Mouse (Mus musculus) small intestine, adult 2 months (tissue): Measurements from ENCODE around the gene Fam89b. TPM values are rescaled to one million over a fixed set of nuclear protein-coding genes. Genes with fewer than 3 reads are reported as not detected.

Source experiments
- H3K27ac ChIP-seq: fragments of 200-500 bp; 2 replicates; pipeline ENCODE4 v1.5.1; 2012; ENCODE audit warnings: low read depth, low read length, control low read depth, inconsistent platforms; ENCODE audit not compliant: insufficient read depth
- H3K27me3 ChIP-seq: fragments of 200-500 bp; 2 replicates; pipeline ENCODE4 v1.6.1; 2012; ENCODE audit warnings: mild to moderate bottlenecking, moderate library complexity, low read length, inconsistent platforms; ENCODE audit not compliant: control insufficient read depth, insufficient read depth
- H3K36me3 ChIP-seq: fragments of 200-500 bp; 2 replicates; pipeline ENCODE4 v1.6.1; 2012; ENCODE audit warnings: mild to moderate bottlenecking, low read length, control low read depth, inconsistent platforms; ENCODE audit not compliant: control insufficient read depth, insufficient read depth
- H3K4me1 ChIP-seq: fragments of 200-500 bp; 2 replicates; pipeline ENCODE4 v1.6.1; 2012; ENCODE audit warnings: low read length, inconsistent platforms, mixed read lengths; ENCODE audit not compliant: control insufficient read depth, insufficient read depth, insufficient read length
- H3K4me3 ChIP-seq: fragments of 200-500 bp; 2 replicates; pipeline ENCODE4 v1.5.1; 2012; ENCODE audit warnings: low read depth, mild to moderate bottlenecking, control low read depth, inconsistent platforms, low read length, moderate library complexity
- CTCF ChIP-seq: fragments of 200-500 bp; IDR thresholded peaks from 2 replicates; pipeline ENCODE4 v1.5.1; 2012; ENCODE audit warnings: low read depth, mild to moderate bottlenecking, control low read depth, inconsistent platforms, low read length, moderate library complexity, mixed read lengths; ENCODE audit not compliant: insufficient replicate concordance, insufficient read length; ENCODE audit errors: extremely low read depth
- POLR2A ChIP-seq: fragments of 200-500 bp; IDR thresholded peaks from 2 replicates; pipeline ENCODE4 v1.6.1; 2012; ENCODE audit warnings: low read depth, mild to moderate bottlenecking, control low read depth, inconsistent platforms, low read length, moderate library complexity
- WGBS: fragments of 180-500 bp; shearing (Covaris S2); methylation state at CpG from one replicate; pipeline ENCODE4 v1.1.7; 2018; 5-methylcytosine and 5-hydroxymethylcytosine counted together
- polyA plus RNA-seq: library from polyadenylated mRNA; depleted of rRNA; stranded (reverse); fragments of >200 nt; gene quantifications from 2 replicates; pipeline ENCODE4 v1.2.3, GENCODE M21; 2012

The Fam89b gene
- polyA plus RNA-seq, 1 experiment = 126 TPM

DNA sequence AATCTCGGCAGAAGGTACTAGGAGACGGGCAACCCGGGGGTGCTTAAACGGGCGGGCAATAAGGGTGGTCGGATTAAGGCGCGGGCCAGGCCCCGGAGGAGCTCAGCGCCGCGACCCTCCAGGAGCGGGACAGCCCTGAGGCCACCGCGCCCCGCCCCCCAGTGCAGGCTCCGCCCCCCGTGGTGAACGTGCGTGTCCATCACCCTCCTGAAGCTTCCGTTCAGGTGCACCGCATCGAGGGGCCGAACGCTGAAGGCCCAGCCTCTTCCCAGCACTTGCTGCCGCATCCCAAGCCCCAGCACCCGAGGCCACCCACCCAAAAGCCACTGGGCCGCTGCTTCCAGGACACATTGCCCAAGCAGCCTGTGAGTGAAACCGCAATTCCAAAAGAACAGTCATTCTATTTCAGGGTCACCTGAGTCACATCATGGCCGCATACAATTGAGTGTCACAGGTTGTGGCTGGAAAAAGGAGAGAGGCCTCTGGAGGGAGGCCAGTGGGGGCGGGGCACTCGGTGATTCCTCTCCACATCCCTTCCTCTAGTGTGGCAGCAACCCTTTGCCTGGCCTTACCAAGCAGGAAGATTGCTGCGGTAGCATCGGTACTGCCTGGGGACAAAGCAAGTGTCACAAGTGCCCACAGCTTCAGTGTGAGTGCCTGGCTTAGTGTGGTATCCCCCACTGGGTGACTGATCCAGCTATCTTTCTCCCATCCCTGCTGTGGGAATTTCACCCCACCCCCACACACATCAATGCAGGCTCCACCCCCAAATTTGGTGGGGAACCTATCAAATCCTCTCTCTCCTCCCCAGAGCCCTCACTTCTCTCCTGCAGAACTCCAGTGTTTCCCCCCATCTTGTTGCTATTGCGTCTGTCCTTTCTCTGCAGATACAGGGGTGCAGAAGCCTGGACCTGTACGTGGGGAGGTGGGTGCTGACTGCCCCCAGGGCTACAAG, 16.6 kb upstream of the Fam89b start:
- H3K4me1 ChIP-seq = peaks cover 13% of the 10 kb centered on the region
- H3K27me3 ChIP-seq = peaks cover 23% of the 10 kb centered on the region
- no peak for TF ChIP-seq POLR2A
- no peak for TF ChIP-seq CTCF
- H3K4me3 ChIP-seq = no peak overlapping the region
- H3K27ac ChIP-seq = no peak overlapping the region
- no peaks in the 10 kb centered on the region for H3K36me3 ChIP-seq
- WGBS = 20% methylated on average over 36 of the region's 36 CpGs

DNA sequence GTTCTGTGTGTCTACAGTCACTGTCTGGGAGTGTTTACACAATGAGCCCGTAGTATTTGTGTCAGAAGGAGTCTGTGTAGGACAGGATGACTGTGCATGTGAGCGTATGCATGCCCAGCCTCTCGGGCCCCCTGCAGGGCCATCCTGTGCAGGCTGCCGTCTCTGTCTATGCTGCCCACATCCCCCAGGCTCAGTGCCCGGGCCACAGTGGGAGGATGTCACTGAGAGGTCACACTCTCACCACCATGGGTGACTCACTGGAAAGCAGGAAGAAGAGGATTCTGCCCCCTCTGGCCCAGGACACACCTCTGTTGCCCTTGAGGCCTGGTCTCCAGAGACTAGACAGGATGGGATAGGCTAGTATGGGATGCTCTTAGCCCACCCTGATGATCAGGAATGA, 14.1 kb upstream of the Fam89b start:
- Histone ChIP-seq H3K4me1 (peaks cover 13% of the 10 kb centered on the region), H3K27ac (no peak overlapping the region), H3K27me3 (peaks cover 36% of the 10 kb centered on the region), H3K36me3 (no peaks in the 10 kb centered on the region), H3K4me3 (no peak overlapping the region)
- WGBS = 64% methylated on average over 5 of the region's 5 CpGs
- TF ChIP-seq CTCF = no peak
- TF ChIP-seq POLR2A = no peak

DNA sequence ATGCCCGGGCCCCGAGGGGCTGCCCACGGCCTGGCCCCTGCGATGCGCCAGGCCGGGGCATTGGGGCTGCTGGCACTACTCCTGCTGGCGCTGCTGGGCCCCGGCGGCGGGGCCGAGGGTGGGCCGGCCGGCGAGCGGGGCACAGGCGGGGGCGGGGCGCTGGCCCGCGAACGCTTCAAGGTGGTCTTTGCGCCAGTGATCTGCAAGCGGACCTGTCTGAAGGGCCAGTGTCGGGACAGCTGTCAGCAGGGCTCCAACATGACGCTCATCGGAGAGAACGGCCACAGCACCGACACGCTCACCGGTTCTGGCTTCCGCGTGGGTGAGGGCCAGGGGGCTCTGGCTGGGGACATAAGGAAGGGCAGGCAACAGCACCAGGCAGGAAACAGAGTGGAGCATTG, 12.8 kb upstream of the Fam89b start:
- WGBS = 14% methylated on average over 32 of the region's 32 CpGs
- TF ChIP-seq CTCF = no peak
- no peak for TF ChIP-seq POLR2A

DNA sequence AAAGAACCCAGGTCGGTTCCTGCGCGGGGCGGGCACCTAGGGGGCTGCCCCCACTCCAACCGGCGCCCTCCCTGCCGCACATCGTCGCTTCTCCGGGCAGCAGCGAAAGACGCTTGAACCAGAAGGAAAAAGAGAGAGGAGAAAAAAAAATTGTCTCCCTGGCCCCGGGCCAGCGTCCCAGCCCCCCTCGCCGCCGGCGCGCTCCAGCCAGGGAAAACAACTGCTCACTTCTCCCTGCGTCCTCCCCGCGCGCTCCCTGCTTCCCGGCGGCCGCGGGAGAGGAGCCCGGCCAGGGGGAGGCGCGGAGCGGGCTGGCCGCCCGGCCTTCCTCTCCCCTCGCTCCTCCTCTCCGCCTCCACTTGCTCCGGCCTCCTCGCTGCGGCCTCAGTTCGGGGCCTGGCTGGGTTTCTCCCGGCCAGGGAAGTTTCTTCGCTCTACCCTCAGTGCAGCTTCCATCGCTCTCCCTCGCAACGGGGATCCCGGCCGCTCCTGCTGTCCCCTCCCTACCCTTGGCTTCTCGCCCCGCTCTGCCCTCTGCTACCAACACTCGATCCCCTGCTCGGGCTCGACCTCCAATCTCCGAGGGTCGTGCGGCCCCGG, 12.3 kb upstream of the Fam89b start:
- Histone ChIP-seq H3K27me3 (peaks cover 33% of the 10 kb centered on the region), H3K4me1 (peaks cover 12% of the 10 kb centered on the region), H3K36me3 (no peaks in the 10 kb centered on the region), H3K4me3 (peak overlapping the region; percentile 61), H3K27ac (peak overlapping the region; percentile 59)
- WGBS = under 1% methylated on average over 52 of the region's 55 CpGs
- TF ChIP-seq POLR2A (peak; percentile 18; the same call in 1 of the 2 replicates), CTCF (no peak)

More for the DNA sequence above, 12.8 kb upstream of the Fam89b start:
- H3K4me3 ChIP-seq = peak overlapping the region; percentile 61
- 0 out of 2 replicates have a peak overlapping the region, but pooled peaks have one; percentile 4 for H3K27ac ChIP-seq
- H3K4me1 ChIP-seq = peaks cover 13% of the 10 kb centered on the region
- no peaks in the 10 kb centered on the region for H3K36me3 ChIP-seq
- H3K27me3 ChIP-seq = peaks cover 33% of the 10 kb centered on the region

DNA sequence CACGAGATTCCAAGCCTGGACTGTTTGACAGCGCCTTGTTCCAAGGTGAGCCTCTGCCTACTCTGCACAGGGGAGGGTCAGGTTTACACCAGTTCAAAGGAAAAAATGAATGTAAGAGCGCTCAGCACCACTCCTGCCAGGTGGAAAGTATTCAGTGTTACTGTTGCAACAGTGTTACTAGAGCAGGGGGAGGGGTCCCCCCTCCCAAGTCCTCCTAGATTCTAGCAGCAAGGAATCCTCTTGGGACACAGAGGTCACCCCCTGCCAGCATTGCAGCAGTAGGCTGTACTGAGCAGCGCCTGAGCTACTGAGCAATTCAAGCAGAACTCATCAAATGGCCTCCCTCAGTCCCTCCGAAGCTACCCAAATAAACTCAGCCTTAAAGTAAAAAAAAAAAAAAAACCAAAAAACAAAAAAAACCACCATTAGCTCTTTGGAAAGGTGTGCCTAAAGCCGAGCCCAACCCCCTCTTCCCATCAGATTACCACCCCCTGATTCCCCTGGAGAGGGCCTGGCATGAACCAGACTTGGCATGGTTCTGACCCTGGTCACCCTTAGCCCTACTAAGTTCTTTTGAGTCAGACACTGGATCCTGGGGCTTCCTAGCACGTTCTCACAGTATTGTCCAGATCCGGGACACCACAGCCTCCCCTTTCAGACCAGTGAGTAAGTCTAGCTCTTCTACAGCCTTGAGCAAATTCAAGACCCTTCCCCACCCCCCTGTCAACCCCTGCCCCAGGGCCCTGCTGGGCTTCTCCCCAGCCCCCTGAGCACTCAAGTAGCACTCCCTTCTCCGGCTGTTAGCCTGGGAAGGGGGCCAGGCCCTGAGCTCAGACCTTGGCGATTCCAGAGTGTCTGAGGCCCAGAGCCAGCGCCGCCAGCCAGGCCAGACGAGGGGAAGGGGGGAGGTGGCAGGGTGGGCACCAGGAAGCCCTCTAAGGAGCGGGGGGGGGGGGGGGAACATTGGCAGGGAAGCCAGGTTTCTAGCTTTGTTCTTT, 11.2 kb upstream of the Fam89b start, which contains the start of gene Ltbp3:
Ltbp3 (plus strand) TSS at position 585 of the 998 bp plus-strand sequence.
- H3K27ac ChIP-seq = peak within 1 kb of the TSS; percentile 59
- H3K4me3 ChIP-seq = peak within 1 kb of the TSS; percentile 61
- peaks cover 6% of the 10 kb centered on the region for H3K4me1 ChIP-seq
- peaks cover 27% of the 10 kb centered on the region for H3K27me3 ChIP-seq
- H3K36me3 ChIP-seq = no peaks in the 10 kb centered on the region
- 60% methylated on average over 14 of the region's 14 CpGs for WGBS
- TF ChIP-seq CTCF (no peak), POLR2A (no peak)

DNA sequence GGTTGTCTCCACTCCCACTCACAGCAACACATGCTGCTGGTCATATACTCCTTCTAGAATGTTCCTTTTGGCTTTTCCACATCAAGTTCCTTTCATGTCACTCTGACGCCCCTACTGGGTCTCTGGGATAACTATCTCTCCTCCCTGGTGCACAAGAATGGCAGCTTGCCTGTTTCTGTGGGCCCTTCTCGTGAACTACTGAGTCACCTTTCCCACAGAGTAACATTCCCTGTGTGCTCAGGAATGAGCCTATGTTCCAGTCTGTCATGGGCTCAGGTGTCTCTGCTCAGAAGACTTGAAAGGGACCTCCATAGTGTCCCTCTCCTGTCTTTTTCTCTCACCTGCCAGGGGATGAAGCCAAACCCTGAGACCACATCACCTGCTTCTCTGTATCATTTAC, 10.0 kb upstream of the Fam89b start:
- Histone ChIP-seq H3K4me3 (no peak overlapping the region), H3K27me3 (peaks cover 26% of the 10 kb centered on the region), H3K4me1 (peaks cover 6% of the 10 kb centered on the region), H3K36me3 (no peaks in the 10 kb centered on the region), H3K27ac (no peak overlapping the region)
- TF ChIP-seq CTCF = no peak
- no peak for TF ChIP-seq POLR2A
- 44% methylated on average over 2 of the region's 2 CpGs for WGBS
